Mouse (Mus musculus): ENCODE data around the gene Abhd5.

GRCm38 (mm10) chr9:122357626-122358025 lies 6.2 kb downstream of the Abhd5 start:
- TF ChIP-seq POLR2A (IDR thresholded peaks at IDR 0.05; ENCODE audit: control insufficient read depth, low read depth, low read length) (no peak), CTCF (IDR thresholded peaks at IDR 0.05; ENCODE audit: control insufficient read depth, insufficient read depth, insufficient replicate concordance, low read depth, low read length) (no peak)
